Mouse (Mus musculus) cerebellum, postnatal 25 days (tissue): ENCODE measurements at regions not wholly inside any gene's neighbourhood (a gene's known extent, or its start where the extent isn't known, plus 50 kb on each side); places are given as distances from the start of the nearest gene placed in this dataset.
A peak's percentile ranks its signal among the peaks of the same experiment; 100 is the strongest.

ENCODE experiments used
- DNase-seq, 2 experiments: peaks; one replicate each; pipeline ENCODE4 v3.0.0; 2021; ENCODE audit warnings: mixed read lengths in 2 of 2

GRCm38 (mm10) chr8:107864802-107865651 is 77.4 kb upstream of the Zfhx3 start:
- DNase-seq, result no peak

DNA sequence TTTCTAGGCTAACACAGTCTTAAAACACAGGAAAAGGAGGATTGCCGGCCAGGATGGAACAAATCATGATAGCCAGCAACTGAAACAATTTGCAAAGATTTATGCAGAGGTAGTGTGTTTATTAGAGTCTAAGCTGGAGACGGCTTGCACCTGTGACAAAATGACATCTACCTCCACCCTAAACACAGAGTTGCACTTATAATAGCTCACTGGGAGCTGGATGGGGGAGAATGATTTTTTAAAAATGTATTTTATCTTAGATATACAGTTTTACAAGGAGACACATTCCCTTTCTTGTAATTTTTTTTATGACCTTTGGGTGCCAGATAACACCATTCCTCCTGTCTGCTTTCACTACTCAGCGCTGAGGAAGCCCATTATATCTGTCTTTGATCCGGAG is 76.7 kb upstream of the Zfhx3 start:
- no peak for DNase-seq

- no peak for DNase-seq
Measured at GRCm38 (mm10) chr8:107871718-107872117, 70.7 kb upstream of the Zfhx3 start.

GRCm38 (mm10) chr8:107872121-107872520 is 70.3 kb upstream of the Zfhx3 start:
- DNase-seq, result no peak

DNA sequence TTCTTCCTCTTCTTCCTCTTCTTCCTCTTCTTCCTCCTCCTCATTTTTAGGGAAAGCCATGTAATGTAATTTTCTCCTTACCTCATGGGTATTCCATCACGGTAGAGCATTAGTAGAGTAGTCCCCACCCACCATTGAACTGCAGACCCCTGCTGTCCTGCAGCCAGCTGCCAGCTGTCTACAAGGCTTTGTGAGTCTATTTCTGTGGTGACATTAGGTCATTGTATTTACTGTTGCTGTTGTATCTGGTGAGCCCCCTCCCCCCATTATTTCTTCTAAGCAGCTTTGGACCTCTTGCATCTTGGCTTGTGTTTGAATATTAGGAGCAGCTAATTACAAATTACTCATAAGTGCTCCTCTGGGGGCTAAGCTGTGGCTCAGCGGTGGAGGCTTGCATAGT is 66.0 kb upstream of the Zfhx3 start:
- DNase-seq, result no peak

DNA sequence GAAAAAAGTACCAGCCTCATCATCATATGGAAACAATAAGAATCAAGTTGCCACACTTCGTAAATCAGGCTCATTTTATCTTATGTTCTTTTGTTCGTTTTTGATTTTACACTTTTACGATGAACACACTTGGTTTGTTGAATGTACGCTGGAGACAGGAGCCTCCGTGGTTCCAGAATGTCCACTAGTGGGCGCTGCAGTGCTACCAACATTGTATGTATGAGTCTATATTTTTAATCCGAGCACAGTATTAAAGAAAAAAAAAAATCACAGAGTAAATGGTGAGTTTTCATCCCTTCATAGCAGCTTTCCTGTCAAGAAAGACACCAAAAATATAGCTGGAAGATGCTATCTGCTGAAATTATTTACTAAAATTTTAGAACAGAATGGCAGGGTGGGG is 60.6 kb upstream of the Zfhx3 start:
- peak; percentile 51 to 75 for DNase-seq

DNA sequence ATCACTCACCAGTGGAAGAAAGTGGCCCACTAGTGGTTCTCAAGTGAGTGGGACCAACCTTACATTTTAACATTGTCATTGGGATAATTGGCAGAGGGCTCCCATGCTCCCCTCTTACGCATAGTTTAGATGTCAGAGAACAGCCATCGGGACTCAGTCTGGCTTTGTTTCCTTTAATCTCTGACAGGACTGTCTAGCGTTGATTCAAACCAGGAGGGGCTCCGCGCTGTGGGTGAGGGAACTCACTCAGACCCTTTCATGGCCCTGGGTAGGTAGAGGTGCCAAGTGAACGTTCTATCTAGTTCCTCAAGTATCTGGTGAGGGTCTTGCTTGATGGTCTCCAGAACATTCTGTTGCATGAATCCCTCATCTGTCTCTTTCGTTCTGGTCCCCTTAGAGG is 56.9 kb upstream of the Zfhx3 start:
- DNase-seq, result no peak

DNA sequence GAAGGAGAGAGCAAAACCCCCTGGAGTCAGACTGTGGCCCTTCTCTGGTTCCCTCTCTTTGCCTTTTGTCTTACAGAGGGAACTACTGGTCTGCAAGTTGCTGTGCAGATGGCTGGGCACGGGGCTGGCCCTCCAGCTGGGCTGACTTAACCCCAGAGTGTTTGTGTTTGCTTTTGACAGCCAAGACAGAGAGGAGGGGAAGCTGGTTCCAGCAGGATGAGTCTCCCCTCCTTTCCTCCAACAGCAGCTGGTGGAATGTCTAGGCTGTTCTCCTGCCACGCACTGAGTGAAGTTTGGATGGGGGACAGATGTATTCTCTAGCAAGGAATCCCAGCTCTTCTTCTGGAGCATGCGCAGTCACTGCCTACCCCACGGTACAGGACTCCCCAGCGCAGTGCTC is 56.5 kb upstream of the Zfhx3 start:
- no peak for DNase-seq

DNA sequence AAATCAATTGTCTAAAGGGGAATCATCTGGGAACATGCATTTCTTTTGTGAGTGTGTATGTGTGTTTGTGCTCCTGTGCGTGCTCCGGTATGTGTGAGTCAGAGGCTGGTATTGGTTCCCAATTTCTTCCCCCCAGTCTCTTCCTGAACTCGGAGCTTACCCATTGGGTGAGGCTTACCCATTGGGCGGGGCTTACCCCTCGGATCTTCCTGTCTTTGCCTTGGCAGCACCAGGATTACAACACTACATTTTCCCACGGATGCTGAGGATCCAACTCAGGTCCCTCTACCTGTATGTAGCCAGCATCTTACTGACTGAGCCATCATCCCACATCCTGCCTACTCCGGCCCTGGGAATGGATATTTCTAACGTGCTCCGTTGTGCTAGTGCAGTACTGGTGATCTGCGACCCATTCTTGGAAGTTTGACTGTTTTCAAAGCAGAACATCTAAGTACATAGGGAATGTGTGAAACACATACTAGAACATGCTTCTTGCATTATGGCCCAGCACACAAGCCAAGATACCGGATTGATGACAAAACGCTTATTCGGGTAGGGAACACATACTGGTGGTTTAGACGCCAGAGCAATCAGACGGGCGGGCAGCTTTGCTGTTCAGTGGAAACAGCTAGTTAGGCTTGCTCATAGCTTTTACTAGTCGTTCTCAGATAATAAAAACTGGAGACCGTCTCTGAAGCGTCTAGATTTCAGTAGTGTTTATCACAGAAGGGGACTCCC is 55.8 kb upstream of the Zfhx3 start:
- no peak for DNase-seq

- DNase-seq, result no peak
Measured at GRCm38 (mm10) chr8:107887333-107887732, 55.1 kb upstream of the Zfhx3 start.

GRCm38 (mm10) chr8:107890922-107891321 is 51.5 kb upstream of the Zfhx3 start:
- no peak for DNase-seq
